1 mouse cellular context compared by ENCODE assay signal in genomic region chr7:43525313-43525712, GRCm38 (mm10).
TF ChIP-seq lines count a peak whose summit lies in the region.

No protein-coding gene starts in this region.

TF ChIP-seq in ES-E14, 5 proteins besides CTCF, POLR2A, EP300 and RAD21 (continued from another document):
- TF ChIP-seq MAFK (IDR thresholded peaks at IDR 0.05; ENCODE audit: insufficient read depth, low read depth, low read length): no peak
TF ChIP-seq in ES-E14: peak in this region for 1.
